In the genomic region with DNA sequence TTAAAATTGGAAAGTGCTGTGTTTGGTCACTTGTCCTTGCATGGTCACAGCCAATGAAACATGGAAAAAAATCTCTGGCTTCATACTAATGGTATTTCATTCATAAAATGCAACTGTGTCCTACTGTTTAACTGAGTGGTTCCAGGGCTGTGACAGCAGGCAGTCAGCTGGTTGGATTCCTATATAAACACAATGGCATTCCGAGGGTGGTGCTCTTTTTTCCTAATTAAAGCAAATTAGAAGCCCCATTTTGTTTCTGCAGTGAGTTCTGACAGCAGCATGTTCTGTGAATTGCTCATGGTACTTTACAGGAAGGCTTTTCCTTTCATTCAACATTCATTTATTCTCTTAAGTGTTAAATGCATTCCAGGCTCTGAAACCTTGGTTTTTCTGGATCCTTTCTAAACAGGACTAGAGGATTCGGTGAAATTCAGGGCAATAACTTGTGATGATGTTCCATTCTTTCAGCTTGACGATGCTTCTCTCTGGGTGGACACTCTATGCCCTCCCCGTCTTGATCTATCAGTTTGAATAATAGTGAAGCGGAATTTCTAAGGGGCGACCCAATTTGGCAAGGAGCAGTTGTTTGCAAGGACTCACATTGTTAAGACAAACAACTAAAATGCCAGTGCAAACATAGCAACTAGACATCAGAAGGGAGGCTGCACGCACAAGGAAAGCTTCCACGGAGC, we compare ENCODE assay signal across 18 mouse cellular contexts.
DNase-seq lines count a peak whose midpoint lies in the region; ATAC-seq and TF ChIP-seq lines count a peak whose summit lies in the region.
"Had no signal": no experiment of that assay in that cellular context is flagged by ENCODE, and none has a peak within 500 bp of the region (broad histone marks: within the 10 kb centered on the region; RNA-seq: fewer than 3 reads in every experiment).

No protein-coding gene starts in this region.

- DNase-seq in midbrain, embryonic 11.5 days (ENCODE audit: low spot score, missing footprints) = peak; percentile 79
- peak; percentile 68 for DNase-seq in forebrain, embryonic 14.5 days (ENCODE audit: low spot score)
- DNase-seq in forebrain, postnatal 0 days = peak; percentile 52
- DNase-seq in right cerebral cortex, postnatal 4 days = no peak
- DNase-seq in gastrocnemius, postnatal 36 days = no peak
- DNase-seq: adrenal gland, adult 8-10 months; adrenal gland, postnatal 36 days; cerebellum, adult 11 months; cerebellum, adult 8-10 months; cerebellum, postnatal 14 days; heart, adult 2 months; heart, postnatal 14 days had no signal

- H3K9me3 ChIP-seq in midbrain, embryonic 11.5 days (ENCODE audit: control insufficient read depth, low read length) = no peaks in the 10 kb centered on the region
- no peaks in the 10 kb centered on the region for H3K9me3 ChIP-seq in midbrain, embryonic 16.5 days (replicated peaks; ENCODE audit: control insufficient read depth, low read length, poor library complexity, severe bottlenecking)
- H3K9me3 ChIP-seq in forebrain, embryonic 14.5 days (replicated peaks; ENCODE audit: control insufficient read depth, low read length) = no peaks in the 10 kb centered on the region
- no peaks in the 10 kb centered on the region for H3K9me3 ChIP-seq in forebrain, postnatal 0 days (ENCODE audit: low read length)
- H3K9me3 ChIP-seq: embryonic facial prominence, embryonic 12.5 days; heart, embryonic 15.5 days; hindbrain, embryonic 13.5 days had no signal

- no peak overlapping the region for H3K27ac ChIP-seq in midbrain, embryonic 11.5 days (ENCODE audit: low read depth, low read length)
- no peak overlapping the region for H3K27ac ChIP-seq in midbrain, embryonic 16.5 days (ENCODE audit: low read length)
- no peak overlapping the region for H3K27ac ChIP-seq in forebrain, embryonic 14.5 days (ENCODE audit: low read depth, low read length)
- no peak overlapping the region for H3K27ac ChIP-seq in forebrain, postnatal 0 days (ENCODE audit: low read depth, low read length)
- H3K27ac ChIP-seq: embryonic facial prominence, embryonic 12.5 days; heart, adult 2 months; heart, embryonic 15.5 days; hindbrain, embryonic 13.5 days had no signal

- no peak overlapping the region for H3K9ac ChIP-seq in midbrain, embryonic 11.5 days (ENCODE audit: low read length)
- H3K9ac ChIP-seq in midbrain, embryonic 16.5 days (ENCODE audit: low read depth, low read length) = no peak overlapping the region
- no peak overlapping the region for H3K9ac ChIP-seq in forebrain, embryonic 14.5 days (ENCODE audit: low read length)
- no peak overlapping the region for H3K9ac ChIP-seq in forebrain, postnatal 0 days
- H3K9ac ChIP-seq: embryonic facial prominence, embryonic 12.5 days; heart, embryonic 15.5 days; hindbrain, embryonic 13.5 days had no signal

- ATAC-seq in midbrain, embryonic 11.5 days (ENCODE audit: low FRiP score) = no peak
- no peak for ATAC-seq in midbrain, embryonic 16.5 days
- peak; percentile 79 for ATAC-seq in forebrain, embryonic 14.5 days
- ATAC-seq in forebrain, postnatal 0 days = peak; percentile 55; the same call in 1 of the 2 replicates
- ATAC-seq: intestine, embryonic 16.5 days had no signal

- H3K4me1 ChIP-seq in midbrain, embryonic 11.5 days (ENCODE audit: control insufficient read depth, insufficient read depth, low read length) = no peaks in the 10 kb centered on the region
- H3K4me1 ChIP-seq in midbrain, embryonic 16.5 days (ENCODE audit: control insufficient read depth, insufficient read depth, low read length) = no peaks in the 10 kb centered on the region
- peaks cover 8% of the 10 kb centered on the region; the same call in 1 of the 2 replicates for H3K4me1 ChIP-seq in forebrain, embryonic 14.5 days (ENCODE audit: control insufficient read depth, insufficient read depth, low read length)
- no peaks in the 10 kb centered on the region for H3K4me1 ChIP-seq in forebrain, postnatal 0 days (ENCODE audit: insufficient read depth)
- H3K4me1 ChIP-seq: heart, embryonic 15.5 days; hindbrain, embryonic 13.5 days had no signal

- no peak for TF ChIP-seq CTCF in forebrain, postnatal 0 days (IDR thresholded peaks at IDR 0.05; ENCODE audit: low read depth)

- H3K36me3 ChIP-seq in midbrain, embryonic 11.5 days (ENCODE audit: control insufficient read depth, insufficient read depth, low read length) = no peaks in the 10 kb centered on the region
- H3K36me3 ChIP-seq in midbrain, embryonic 16.5 days (ENCODE audit: control insufficient read depth, insufficient read depth, low read length) = no peaks in the 10 kb centered on the region
- no peaks in the 10 kb centered on the region for H3K36me3 ChIP-seq in forebrain, embryonic 14.5 days (ENCODE audit: control insufficient read depth, insufficient read depth, low read length)
- H3K36me3 ChIP-seq in forebrain, postnatal 0 days (ENCODE audit: insufficient read depth) = no peaks in the 10 kb centered on the region
- H3K36me3 ChIP-seq: embryonic facial prominence, embryonic 12.5 days; heart, embryonic 15.5 days; hindbrain, embryonic 13.5 days had no signal

- 68% methylated on average over 8 of the region's 8 CpGs for WGBS in midbrain, embryonic 11.5 days
- 56% methylated on average over 8 of the region's 8 CpGs for WGBS in midbrain, embryonic 16.5 days
- WGBS in forebrain, embryonic 14.5 days = 15% methylated on average over 8 of the region's 8 CpGs
- 15% methylated on average over 8 of the region's 8 CpGs for WGBS in forebrain, postnatal 0 days

- H3K4me2 ChIP-seq in midbrain, embryonic 11.5 days = no peak overlapping the region
- no peak overlapping the region for H3K4me2 ChIP-seq in midbrain, embryonic 16.5 days (ENCODE audit: low read length)
- no peak overlapping the region for H3K4me2 ChIP-seq in forebrain, embryonic 14.5 days (ENCODE audit: low read length)
- no peak overlapping the region for H3K4me2 ChIP-seq in forebrain, postnatal 0 days (ENCODE audit: low read depth)
- H3K4me2 ChIP-seq: embryonic facial prominence, embryonic 12.5 days; heart, embryonic 11.5 days; heart, embryonic 15.5 days; hindbrain, embryonic 13.5 days had no signal

- intact Hi-C loops in gastrocnemius, postnatal 36 days (cut with DNase I) = no loop called here

- no peaks in the 10 kb centered on the region for H3K27me3 ChIP-seq in midbrain, embryonic 11.5 days (ENCODE audit: control insufficient read depth, insufficient read depth, low read length)
- no peaks in the 10 kb centered on the region for H3K27me3 ChIP-seq in midbrain, embryonic 16.5 days (ENCODE audit: control insufficient read depth, insufficient read depth, low read depth, low read length)
- H3K27me3 ChIP-seq in forebrain, embryonic 14.5 days (replicated peaks; ENCODE audit: control insufficient read depth, insufficient read depth, low read length) = no peaks in the 10 kb centered on the region
- no peaks in the 10 kb centered on the region for H3K27me3 ChIP-seq in forebrain, postnatal 0 days (ENCODE audit: insufficient read depth, low read length)
- H3K27me3 ChIP-seq: embryonic facial prominence, embryonic 12.5 days; heart, embryonic 15.5 days; hindbrain, embryonic 13.5 days had no signal

- no peak overlapping the region for H3K4me3 ChIP-seq in midbrain, embryonic 11.5 days (ENCODE audit: low read depth, low read length)
- no peak overlapping the region for H3K4me3 ChIP-seq in midbrain, embryonic 16.5 days (ENCODE audit: low read depth, low read length)
- H3K4me3 ChIP-seq in forebrain, embryonic 14.5 days (ENCODE audit: low read depth, low read length) = no peak overlapping the region
- H3K4me3 ChIP-seq in forebrain, postnatal 0 days (ENCODE audit: low read depth, low read length) = no peak overlapping the region
- H3K4me3 ChIP-seq: embryonic facial prominence, embryonic 12.5 days; heart, adult 2 months; heart, embryonic 15.5 days; hindbrain, embryonic 13.5 days had no signal

Comparison
In these comparisons a context has a peak if more than half of its experiments do, and no peak if none do; other contexts are left out.
1. ATAC-seq: peak in forebrain, embryonic 14.5 days (single experiment) and forebrain, postnatal 0 days (single experiment); none in midbrain, embryonic 11.5 days (single experiment) and midbrain, embryonic 16.5 days (single experiment).
2. DNase-seq: peak in midbrain, embryonic 11.5 days (single experiment), forebrain, embryonic 14.5 days (single experiment) and forebrain, postnatal 0 days (single experiment); none in right cerebral cortex, postnatal 4 days (single experiment) and gastrocnemius, postnatal 36 days (0 of 2).